Mouse (Mus musculus): ENCODE measurements around the gene Adprh. TPM values are rescaled to one million over a fixed set of nuclear protein-coding genes. Genes with fewer than 3 reads are reported as not detected.

Adprh gene
- polyA plus RNA-seq, 1 experiment from 2014 or later, result 105 TPM

- H3K27ac ChIP-seq (replicated peaks), result no peak overlapping the region
- no peak overlapping the region for H3K9ac ChIP-seq
- no peaks in the 10 kb centered on the region for H3K36me3 ChIP-seq
- H3K27me3 ChIP-seq, result no peaks in the 10 kb centered on the region
- no peak overlapping the region for H3K4me3 ChIP-seq (replicated peaks)
- no peak for ATAC-seq (ENCODE audit: insufficient number of reproducible peaks, low FRiP score, low TSS enrichment, low read depth)
- no peaks in the 10 kb centered on the region for H3K9me3 ChIP-seq (replicated peaks)
- H3K4me2 ChIP-seq (replicated peaks), result no peak overlapping the region
- H3K4me1 ChIP-seq, result no peaks in the 10 kb centered on the region
- WGBS, result 82% methylated on average over 8 of the region's 8 CpGs
These were observed 19.0 kb downstream of the Adprh start for GRCm38 (mm10) chr16:38433514-38433913.

GRCm38 (mm10) chr16:38432498-38433425 is 19.7 kb downstream of the Adprh start, which contains the start of gene Pla1a:
Gene Pla1a (minus strand): TSS chr16:38433145.
- no peak within 1 kb of the TSS for H3K4me2 ChIP-seq (replicated peaks)
- no peak within 1 kb of the TSS for H3K27ac ChIP-seq (replicated peaks)
- H3K36me3 ChIP-seq, result no peaks in the 10 kb centered on the region
- H3K27me3 ChIP-seq, result no peaks in the 10 kb centered on the region
- no peaks in the 10 kb centered on the region for H3K4me1 ChIP-seq
- 70% methylated on average over 11 of the region's 11 CpGs for WGBS
- no peak for ATAC-seq (ENCODE audit: insufficient number of reproducible peaks, low FRiP score, low TSS enrichment, low read depth)
- H3K4me3 ChIP-seq (replicated peaks), result no peak within 1 kb of the TSS
- H3K9me3 ChIP-seq (replicated peaks), result no peaks in the 10 kb centered on the region
- H3K9ac ChIP-seq, result no peak within 1 kb of the TSS

GRCm38 (mm10) chr16:38431446-38432185 is 20.9 kb downstream of the Adprh start:
- Histone ChIP-seq H3K9me3 (replicated peaks) (no peaks in the 10 kb centered on the region), H3K27me3 (no peaks in the 10 kb centered on the region), H3K4me2 (replicated peaks) (no peak overlapping the region), H3K4me3 (replicated peaks) (no peak overlapping the region), H3K27ac (replicated peaks) (no peak overlapping the region), H3K9ac (no peak overlapping the region), H3K36me3 (no peaks in the 10 kb centered on the region), H3K4me1 (no peaks in the 10 kb centered on the region)
- WGBS, result 61% methylated on average over 13 of the region's 13 CpGs
- no peak for ATAC-seq (ENCODE audit: insufficient number of reproducible peaks, low FRiP score, low TSS enrichment, low read depth)

GRCm38 (mm10) chr16:38425799-38426198 is 26.7 kb downstream of the Adprh start:
- Histone ChIP-seq H3K9me3 (replicated peaks) (no peaks in the 10 kb centered on the region), H3K4me1 (no peaks in the 10 kb centered on the region), H3K36me3 (no peaks in the 10 kb centered on the region), H3K4me2 (replicated peaks) (no peak overlapping the region), H3K27ac (replicated peaks) (no peak overlapping the region), H3K4me3 (replicated peaks) (no peak overlapping the region), H3K9ac (no peak overlapping the region), H3K27me3 (no peaks in the 10 kb centered on the region)
- no peak for ATAC-seq (ENCODE audit: insufficient number of reproducible peaks, low FRiP score, low TSS enrichment, low read depth)
- 77% methylated on average over 1 of the region's 1 CpGs for WGBS

- no peak overlapping the region for H3K9ac ChIP-seq
- no peaks in the 10 kb centered on the region for H3K36me3 ChIP-seq
- H3K4me3 ChIP-seq (replicated peaks), result no peak overlapping the region
- 87% methylated on average over 2 of the region's 2 CpGs for WGBS
- ATAC-seq (ENCODE audit: insufficient number of reproducible peaks, low FRiP score, low TSS enrichment, low read depth), result no peak
- H3K27ac ChIP-seq (replicated peaks), result no peak overlapping the region
- H3K27me3 ChIP-seq, result no peaks in the 10 kb centered on the region
- no peaks in the 10 kb centered on the region for H3K9me3 ChIP-seq (replicated peaks)
- no peaks in the 10 kb centered on the region for H3K4me1 ChIP-seq
- H3K4me2 ChIP-seq (replicated peaks), result no peak overlapping the region
These were observed 27.1 kb downstream of the Adprh start for GRCm38 (mm10) chr16:38425374-38425773.

GRCm38 (mm10) chr16:38414953-38415352 is 37.5 kb downstream of the Adprh start:
- no peak overlapping the region for H3K4me2 ChIP-seq (replicated peaks)
- H3K27ac ChIP-seq (replicated peaks), result no peak overlapping the region
- no peaks in the 10 kb centered on the region for H3K27me3 ChIP-seq
- H3K4me1 ChIP-seq, result peaks cover 3% of the 10 kb centered on the region; the same call in 1 of the 2 replicates
- no peak for ATAC-seq (ENCODE audit: insufficient number of reproducible peaks, low FRiP score, low TSS enrichment, low read depth)
- WGBS, result 71% methylated on average over 7 of the region's 7 CpGs
- no peaks in the 10 kb centered on the region for H3K9me3 ChIP-seq (replicated peaks)
- no peaks in the 10 kb centered on the region for H3K36me3 ChIP-seq
- H3K9ac ChIP-seq, result no peak overlapping the region
- no peak overlapping the region for H3K4me3 ChIP-seq (replicated peaks)

GRCm38 (mm10) chr16:38408416-38408815 is 44.1 kb downstream of the Adprh start:
- WGBS, result 92% methylated on average over 8 of the region's 8 CpGs
- no peak overlapping the region for H3K27ac ChIP-seq (replicated peaks)
- H3K9me3 ChIP-seq (replicated peaks), result no peaks in the 10 kb centered on the region
- H3K27me3 ChIP-seq, result no peaks in the 10 kb centered on the region
- H3K4me3 ChIP-seq (replicated peaks), result no peak overlapping the region
- ATAC-seq (ENCODE audit: insufficient number of reproducible peaks, low FRiP score, low TSS enrichment, low read depth), result no peak
- no peak overlapping the region for H3K9ac ChIP-seq
- H3K36me3 ChIP-seq, result no peaks in the 10 kb centered on the region
- H3K4me2 ChIP-seq (replicated peaks), result no peak overlapping the region
- H3K4me1 ChIP-seq, result no peaks in the 10 kb centered on the region

- Histone ChIP-seq H3K4me1 (no peaks in the 10 kb centered on the region), H3K27me3 (no peaks in the 10 kb centered on the region), H3K9ac (no peak overlapping the region), H3K36me3 (no peaks in the 10 kb centered on the region), H3K4me2 (replicated peaks) (no peak overlapping the region), H3K4me3 (replicated peaks) (no peak overlapping the region), H3K9me3 (replicated peaks) (no peaks in the 10 kb centered on the region), H3K27ac (replicated peaks) (no peak overlapping the region)
- 34% methylated on average over 5 of the region's 5 CpGs for WGBS
- no peak for ATAC-seq (ENCODE audit: insufficient number of reproducible peaks, low FRiP score, low TSS enrichment, low read depth)
These were observed 44.9 kb downstream of the Adprh start for GRCm38 (mm10) chr16:38407584-38407983.

- 85% methylated on average over 6 of the region's 6 CpGs for WGBS
- no peaks in the 10 kb centered on the region for H3K4me1 ChIP-seq
- H3K4me2 ChIP-seq (replicated peaks), result no peak overlapping the region
- no peaks in the 10 kb centered on the region for H3K9me3 ChIP-seq (replicated peaks)
- no peak overlapping the region for H3K4me3 ChIP-seq (replicated peaks)
- H3K27ac ChIP-seq (replicated peaks), result no peak overlapping the region
- H3K36me3 ChIP-seq, result no peaks in the 10 kb centered on the region
- H3K9ac ChIP-seq, result no peak overlapping the region
- ATAC-seq (ENCODE audit: insufficient number of reproducible peaks, low FRiP score, low TSS enrichment, low read depth), result no peak
- no peaks in the 10 kb centered on the region for H3K27me3 ChIP-seq
These were observed 45.8 kb downstream of the Adprh start for GRCm38 (mm10) chr16:38406708-38407107.

GRCm38 (mm10) chr16:38406293-38406692 is 46.2 kb downstream of the Adprh start:
- H3K4me1 ChIP-seq, result no peaks in the 10 kb centered on the region
- no peaks in the 10 kb centered on the region for H3K9me3 ChIP-seq (replicated peaks)
- WGBS, result 81% methylated on average over 5 of the region's 5 CpGs
- H3K9ac ChIP-seq, result no peak overlapping the region
- H3K36me3 ChIP-seq, result no peaks in the 10 kb centered on the region
- H3K4me3 ChIP-seq (replicated peaks), result no peak overlapping the region
- no peak overlapping the region for H3K4me2 ChIP-seq (replicated peaks)
- no peak for ATAC-seq (ENCODE audit: insufficient number of reproducible peaks, low FRiP score, low TSS enrichment, low read depth)
- no peak overlapping the region for H3K27ac ChIP-seq (replicated peaks)
- no peaks in the 10 kb centered on the region for H3K27me3 ChIP-seq

- ATAC-seq (ENCODE audit: insufficient number of reproducible peaks, low FRiP score, low TSS enrichment, low read depth), result no peak
- peaks cover 16% of the 10 kb centered on the region for H3K4me1 ChIP-seq
- no peaks in the 10 kb centered on the region for H3K36me3 ChIP-seq
- H3K9me3 ChIP-seq (replicated peaks), result no peaks in the 10 kb centered on the region
- H3K9ac ChIP-seq, result no peak overlapping the region
- no peak overlapping the region for H3K4me3 ChIP-seq (replicated peaks)
- H3K4me2 ChIP-seq (replicated peaks), result no peak overlapping the region
- H3K27ac ChIP-seq (replicated peaks), result no peak overlapping the region
- WGBS, result 86% methylated on average over 7 of the region's 7 CpGs
- no peaks in the 10 kb centered on the region for H3K27me3 ChIP-seq
These were observed 48.9 kb downstream of the Adprh start for GRCm38 (mm10) chr16:38403639-38404038.

Data from embryonic facial prominence, embryonic 15.5 days (tissue).